Mouse (Mus musculus) CH12.LX (cell line): ENCODE measurements around the gene Lrtm2.

Source experiments
- CTCF ChIP-seq, 2 experiments: IDR thresholded peaks in 1 of 2; conservative IDR thresholded peaks in 1 of 2; 2 replicates each; pipeline ENCODE4 v1.5.1; 2011 to 2012; ENCODE audit warnings: low read depth in 2 of 2, low read length in 2 of 2, improper control_type of control experiment in 1 of 2, inconsistent platforms in 1 of 2, mild to moderate bottlenecking in 1 of 2, moderate library complexity in 1 of 2
- E2F4 ChIP-seq: IDR thresholded peaks from 2 replicates; pipeline ENCODE4 v1.6.1; 2011; ENCODE audit warnings: low read depth, low read length, improper control_type of control experiment; ENCODE audit not compliant: insufficient replicate concordance
- EP300 ChIP-seq: IDR thresholded peaks from 2 replicates; pipeline ENCODE4 v1.6.1; 2011; ENCODE audit warnings: low read length, improper control_type of control experiment
- MAZ ChIP-seq: IDR thresholded peaks from 2 replicates; pipeline ENCODE4 v1.6.1; 2012; ENCODE audit warnings: low read depth, mild to moderate bottlenecking, inconsistent platforms, low read length, improper control_type of control experiment, moderate library complexity
- MEF2A ChIP-seq: IDR thresholded peaks from 2 replicates; pipeline ENCODE4 v1.6.1; 2014; ENCODE audit warnings: low read depth, mild to moderate bottlenecking, inconsistent platforms, low read length, improper control_type of control experiment, borderline replicate concordance
- POLR2A ChIP-seq: IDR thresholded peaks from 2 replicates; pipeline ENCODE4 v1.6.1; 2011; ENCODE audit warnings: low read depth, mild to moderate bottlenecking, improper control_type of control experiment, low read length
- TCF12 ChIP-seq: IDR thresholded peaks from 2 replicates; pipeline ENCODE4 v1.6.1; 2014; ENCODE audit warnings: low read depth, mild to moderate bottlenecking, inconsistent platforms, low read length, improper control_type of control experiment
- USF1 ChIP-seq: IDR thresholded peaks from 2 replicates; pipeline ENCODE4 v1.6.1; 2014; ENCODE audit warnings: low read depth, mild to moderate bottlenecking, inconsistent platforms, low read length, improper control_type of control experiment

GRCm38 (mm10) chr6:119329215-119329714 lies 1.3 kb downstream of the Lrtm2 start:
- TF ChIP-seq USF1: no peak
- no peak for TF ChIP-seq MEF2A
- no peak for TF ChIP-seq POLR2A
- TF ChIP-seq EP300: no peak
- no peak for TF ChIP-seq MAZ
- no peak for TF ChIP-seq TCF12
- no peak for TF ChIP-seq CTCF (conservative IDR thresholded peaks at IDR 0.05 in 1 of 2, IDR thresholded peaks at IDR 0.05 in 1 of 2; ENCODE audit: low read depth in 2 of 2, low read length in 2 of 2)
- no peak for TF ChIP-seq E2F4
